Mouse (Mus musculus) myocyte (in vitro differentiated cells): Measurements from ENCODE around the gene Gabpb1. TPM values are rescaled to one million over a fixed set of nuclear protein-coding genes. Genes with fewer than 3 reads are reported as not detected.

Experiments used
- H3K27me3 ChIP-seq: one replicate; pipeline ENCODE4 v1.6.1; 2011; ENCODE audit not compliant: control insufficient read depth, insufficient read depth, insufficient read length
- H3K36me3 ChIP-seq: one replicate; pipeline ENCODE4 v1.6.1; 2011; ENCODE audit not compliant: control insufficient read depth, insufficient read depth
- H3K4me2 ChIP-seq: one replicate; pipeline ENCODE4 v1.6.1; 2011; ENCODE audit warnings: low read depth, control low read depth
- H3K4me3 ChIP-seq: one replicate; pipeline ENCODE4 v1.5.1; 2011; ENCODE audit warnings: mild to moderate bottlenecking, control low read depth, moderate library complexity
- H3K79me2 ChIP-seq: one replicate; pipeline ENCODE4 v1.6.1; 2011; ENCODE audit not compliant: control insufficient read depth, insufficient read depth
- H3ac ChIP-seq: one replicate; pipeline ENCODE4 v1.6.1; 2011; ENCODE audit not compliant: control insufficient read depth, insufficient read length
- CEBPB ChIP-seq: IDR thresholded peaks from 2 replicates; pipeline ENCODE4 v1.6.1; 2011; ENCODE audit warnings: mild to moderate bottlenecking, moderate library complexity; ENCODE audit not compliant: poor library complexity, insufficient read depth, severe bottlenecking
- E2F4 ChIP-seq: IDR thresholded peaks from one replicate; pipeline ENCODE4 v1.6.1; 2011; ENCODE audit warnings: mild to moderate bottlenecking, control low read depth, moderate library complexity; ENCODE audit not compliant: insufficient read depth
- MAX ChIP-seq: IDR thresholded peaks from one replicate; pipeline ENCODE4 v1.6.1; 2011; ENCODE audit warnings: low read depth, mild to moderate bottlenecking, control low read depth
- MYOD1 ChIP-seq, 3 experiments: IDR thresholded peaks; one replicate each; pipeline ENCODE4 v1.6.1; 2011; ENCODE audit warnings: control low read depth in 2 of 3, low read depth in 2 of 3, mild to moderate bottlenecking in 2 of 3, moderate library complexity in 1 of 3; ENCODE audit not compliant: insufficient read length in 2 of 3, control insufficient read depth in 1 of 3
- MYOG ChIP-seq, 3 experiments: IDR thresholded peaks; one replicate each; pipeline ENCODE4 v1.6.1; 2011; ENCODE audit warnings: control low read depth in 2 of 3, low read depth in 2 of 3, mild to moderate bottlenecking in 2 of 3; ENCODE audit not compliant: insufficient read length in 2 of 3, control insufficient read depth in 1 of 3, insufficient read depth in 1 of 3
- POLR2A ChIP-seq: IDR thresholded peaks from one replicate; pipeline ENCODE4 v1.6.1; 2011; ENCODE audit warnings: low read depth, mild to moderate bottlenecking, control low read depth, moderate library complexity; ENCODE audit not compliant: insufficient read length
- POLR2AphosphoS2 ChIP-seq: IDR thresholded peaks from one replicate; pipeline ENCODE4 v1.6.1; 2011; ENCODE audit warnings: low read depth, control low read depth; ENCODE audit not compliant: insufficient read length
- REST ChIP-seq: IDR thresholded peaks from one replicate; pipeline ENCODE4 v1.6.1; 2011; ENCODE audit warnings: mild to moderate bottlenecking, control low read depth, moderate library complexity; ENCODE audit not compliant: insufficient read depth, insufficient read length
- SRF ChIP-seq: IDR thresholded peaks from one replicate; pipeline ENCODE4 v1.6.1; 2011; ENCODE audit warnings: low read depth; ENCODE audit not compliant: control insufficient read depth, insufficient read length
- TCF12 ChIP-seq: IDR thresholded peaks from one replicate; pipeline ENCODE4 v1.6.1; 2011; ENCODE audit warnings: mild to moderate bottlenecking, control low read depth; ENCODE audit not compliant: poor library complexity, insufficient read depth, severe bottlenecking
- TCF3 ChIP-seq: IDR thresholded peaks from one replicate; pipeline ENCODE4 v1.6.1; 2011; ENCODE audit warnings: low read depth, control low read depth; ENCODE audit not compliant: insufficient read length
- USF1 ChIP-seq: IDR thresholded peaks from one replicate; pipeline ENCODE4 v1.6.1; 2011; ENCODE audit warnings: low read depth, mild to moderate bottlenecking, control low read depth, moderate library complexity
- polyA plus RNA-seq: library from polyadenylated mRNA; unstranded; fragments of >200 nt; fragmentation: generic; extraction: Trizol; gene quantifications from one replicate; pipeline ENCODE4 v1.2.1, GENCODE M21; 2012; ENCODE audit warnings: missing spikeins

Gene Gabpb1
- polyA plus RNA-seq, 1 experiment = 12.3 TPM

- H3K79me2 ChIP-seq = peaks cover 22% of the 10 kb centered on the region
- no peak overlapping the region for H3K4me3 ChIP-seq
- no peaks in the 10 kb centered on the region for H3K27me3 ChIP-seq
- no peak overlapping the region for H3ac ChIP-seq
- TF ChIP-seq REST (no peak), SRF (no peak)
- H3K36me3 ChIP-seq = peaks cover 7% of the 10 kb centered on the region
- H3K4me2 ChIP-seq = no peak overlapping the region
These were observed 6.2 kb upstream of the Gabpb1 start for GRCm38 (mm10) chr2:126682333-126682732.

GRCm38 (mm10) chr2:126677366-126677765 lies 1.2 kb upstream of the Gabpb1 start:
- Histone ChIP-seq H3ac (no peak overlapping the region), H3K4me2 (no peak overlapping the region), H3K27me3 (no peaks in the 10 kb centered on the region), H3K36me3 (no peaks in the 10 kb centered on the region), H3K79me2 (peaks cover 58% of the 10 kb centered on the region), H3K4me3 (no peak overlapping the region)
- TF ChIP-seq TCF12 = no peak
- TF ChIP-seq MYOD1 (IDR thresholded peaks at IDR 0.05; ENCODE audit: control insufficient read depth in 1 of 3, insufficient read length in 2 of 3, low read depth in 2 of 3) = no peak

GRCm38 (mm10) chr2:126675169-126676121 lies 692 bp downstream of the Gabpb1 start:
- TF ChIP-seq POLR2AphosphoS2 (peak; percentile 96), E2F4 (peak; percentile 53), POLR2A (peak; percentile 96), MYOG (IDR thresholded peaks at IDR 0.05; ENCODE audit: control insufficient read depth in 1 of 3, insufficient read depth in 1 of 3, insufficient read length in 2 of 3, low read depth in 2 of 3) (peak in 1 of 3 experiments; percentile 22), USF1 (no peak), MAX (no peak), MYOD1 (IDR thresholded peaks at IDR 0.05; ENCODE audit: control insufficient read depth in 1 of 3, insufficient read length in 2 of 3, low read depth in 2 of 3) (peak in 1 of 3 experiments; percentile 33), CEBPB (0 out of 2 replicates have a peak, but pooled peaks have one; percentile 5)
- Histone ChIP-seq H3ac (peak overlapping the region; percentile 90), H3K4me2 (peak overlapping the region; percentile 73), H3K79me2 (peaks cover 72% of the 10 kb centered on the region), H3K4me3 (peak overlapping the region; percentile 68), H3K27me3 (no peaks in the 10 kb centered on the region), H3K36me3 (no peaks in the 10 kb centered on the region)

- H3ac ChIP-seq = peak overlapping the region; percentile 90
- H3K79me2 ChIP-seq = peaks cover 81% of the 10 kb centered on the region
- H3K27me3 ChIP-seq = no peaks in the 10 kb centered on the region
- peak overlapping the region; percentile 81 for H3K4me2 ChIP-seq
- H3K4me3 ChIP-seq = peak overlapping the region; percentile 68
- no peaks in the 10 kb centered on the region for H3K36me3 ChIP-seq
- TF ChIP-seq POLR2A (peak; percentile 34), POLR2AphosphoS2 (no peak)
These were observed 1.5 kb downstream of the Gabpb1 start for GRCm38 (mm10) chr2:126674441-126675168.

GRCm38 (mm10) chr2:126673317-126674242 lies 2.6 kb downstream of the Gabpb1 start:
- H3K36me3 ChIP-seq = no peaks in the 10 kb centered on the region
- peak overlapping the region; percentile 81 for H3K4me2 ChIP-seq
- H3K4me3 ChIP-seq = peak overlapping the region; percentile 68
- TF ChIP-seq TCF3 = no peak
- TF ChIP-seq POLR2AphosphoS2 = peak; percentile 30
- TF ChIP-seq CEBPB = no peak
- no peak for TF ChIP-seq MAX
- no peak for TF ChIP-seq E2F4
- no peak for TF ChIP-seq MYOD1 (IDR thresholded peaks at IDR 0.05; ENCODE audit: control insufficient read depth in 1 of 3, insufficient read length in 2 of 3, low read depth in 2 of 3)
- H3K79me2 ChIP-seq = peaks cover 90% of the 10 kb centered on the region
- H3K27me3 ChIP-seq = no peaks in the 10 kb centered on the region
- peak overlapping the region; percentile 90 for H3ac ChIP-seq
